ENCODE assay signal across 7 mouse cellular contexts in the genomic region with DNA sequence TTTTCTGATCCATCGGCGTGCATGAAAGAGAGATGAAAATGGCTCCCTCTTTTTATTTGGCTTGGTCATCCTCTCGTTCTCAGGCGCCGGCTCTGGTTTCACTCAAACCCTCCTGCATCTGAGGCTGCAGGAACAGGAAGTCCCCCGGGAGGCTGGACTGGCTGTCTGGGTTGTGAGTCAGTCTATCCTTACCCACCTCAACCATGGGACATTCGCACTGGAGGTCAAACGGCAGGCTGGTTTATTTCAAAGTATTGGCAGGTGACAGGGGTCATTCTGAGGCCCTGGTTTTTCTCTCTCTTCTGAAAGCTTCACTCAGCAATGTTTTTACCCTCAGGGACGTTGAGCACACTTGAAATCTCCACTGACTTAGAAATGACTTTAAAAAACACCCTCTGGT.
DNase-seq lines count a peak whose midpoint lies in the region; ATAC-seq and TF ChIP-seq lines count a peak whose summit lies in the region.

No protein-coding gene starts in this region.

- H3K27me3 ChIP-seq in limb, embryonic 12.5 days, result no peaks in the 10 kb centered on the region

- H3K4me1 ChIP-seq in bone marrow macrophage, adult 2 months (ENCODE audit: control insufficient read depth, insufficient read depth, low read length), result peaks cover 33% of the 10 kb centered on the region
- H3K4me1 ChIP-seq in limb, embryonic 12.5 days (replicated peaks), result peaks cover 25% of the 10 kb centered on the region

- no peaks in the 10 kb centered on the region for H3K9me3 ChIP-seq in limb, embryonic 12.5 days

- H3K36me3 ChIP-seq in limb, embryonic 12.5 days, result no peaks in the 10 kb centered on the region

- H3K4me3 ChIP-seq in bone marrow macrophage, adult 2 months (ENCODE audit: insufficient read depth, low read length), result peak overlapping the region; percentile 3
- H3K4me3 ChIP-seq in limb, embryonic 12.5 days (replicated peaks), result no peak overlapping the region

- H3K9ac ChIP-seq in limb, embryonic 12.5 days (replicated peaks), result no peak overlapping the region

- TF ChIP-seq POLR2A in bone marrow macrophage, adult 2 months (IDR thresholded peaks at IDR 0.05; ENCODE audit: borderline replicate concordance, low read depth, low read length), result no peak

- H3K27ac ChIP-seq in bone marrow macrophage, adult 2 months (ENCODE audit: insufficient read depth, low read depth, low read length), result peak overlapping the region; percentile 10; the same call in 1 of the 2 replicates
- peak overlapping the region; percentile 66 for H3K27ac ChIP-seq in limb, embryonic 12.5 days

- TF ChIP-seq CTCF in bone marrow macrophage, adult 2 months (IDR thresholded peaks at IDR 0.05; ENCODE audit: low read depth, low read length), result no peak

- DNase-seq in 416B (ENCODE audit: low read depth), result peak; percentile 68
- DNase-seq in heart, adult 18-20 months, result peak; percentile 78 to 90
- no peak for DNase-seq in retina, embryonic 14.5 days (ENCODE audit: low spot score)
- DNase-seq in layer of hippocampus, adult 18-20 months (ENCODE audit: low spot score in 2 of 2), result no peak

- no peak for ATAC-seq in limb, embryonic 12.5 days (ENCODE audit: insufficient number of reproducible peaks, insufficient read depth, low FRiP score, low TSS enrichment, low read depth)
- ATAC-seq in CD4-positive, CD25-positive, alpha-beta regulatory T cell, adult 4 months, result no peak

- 10% methylated on average over 9 of the region's 9 CpGs for WGBS in limb, embryonic 12.5 days

- no peak overlapping the region for H3K4me2 ChIP-seq in limb, embryonic 12.5 days

Comparison
In these comparisons a context has a peak if more than half of its experiments do, and no peak if none do; other contexts are left out.
1. DNase-seq: peak in 416B (single experiment) and heart, adult 18-20 months (2 of 2); none in retina, embryonic 14.5 days (single experiment) and layer of hippocampus, adult 18-20 months (0 of 2).